Comparison of ENCODE assay signal across 12 mouse cellular contexts in the genomic region with DNA sequence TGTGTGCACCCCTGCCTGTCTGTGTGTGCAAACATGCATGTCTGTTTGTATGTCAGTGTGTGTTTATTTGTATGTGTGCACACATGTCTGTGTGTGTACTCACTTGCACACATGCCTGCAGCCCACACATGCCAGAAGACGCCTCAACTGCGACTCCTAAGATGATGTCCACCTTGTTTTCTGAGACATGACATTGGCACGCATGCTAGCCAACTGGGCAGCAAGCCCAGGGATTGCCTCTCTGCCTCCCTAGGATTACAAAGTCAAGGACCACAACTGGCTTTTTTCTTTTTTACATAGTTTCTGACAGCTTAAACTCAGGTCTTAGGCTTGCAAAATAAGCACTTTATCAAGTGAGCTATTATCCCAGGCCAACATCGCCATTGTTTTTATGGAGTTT. TPM values are rescaled to one million over a fixed set of nuclear protein-coding genes. Genes with fewer than 3 reads are reported as not detected.
A peak's percentile ranks its signal among the peaks of the same experiment; 100 is the strongest.
DNase-seq lines count a peak whose midpoint lies in the region; ATAC-seq lines count a peak whose summit lies in the region.
"Had no signal": no experiment of that assay in that cellular context is flagged by ENCODE, and none has a peak within 500 bp of the region (broad histone marks: within the 10 kb centered on the region; RNA-seq: fewer than 3 reads in every experiment).

No protein-coding gene starts in this region.

- no peak overlapping the region for H3K4me3 ChIP-seq in kidney, embryonic 16.5 days (ENCODE audit: low read length)

- peak; percentile 14 to 27 for DNase-seq in cerebellum, postnatal 25 days
- DNase-seq in cerebellum, adult 8-10 months, result no peak
- no peak for DNase-seq in kidney, adult 8-10 months
- peak; percentile 69 for DNase-seq in 3T3-L1 (ENCODE audit: low read depth, low spot score)
- peak; percentile 32 for DNase-seq in gastrocnemius, postnatal 25 days
- DNase-seq in embryo, embryonic 10 days (ENCODE audit: low spot score), result no peak
- no peak for DNase-seq in frontal cortex, postnatal 36 days (ENCODE audit: low spot score in 2 of 2)
- DNase-seq: forebrain, postnatal 0 days had no signal

- no peak overlapping the region for H3K27ac ChIP-seq in kidney, embryonic 16.5 days (ENCODE audit: low read length)
- H3K27ac ChIP-seq: macrophage had no signal

- H3K36me3 ChIP-seq in kidney, embryonic 16.5 days (ENCODE audit: insufficient read depth, low read length), result no peaks in the 10 kb centered on the region

- peaks cover 19% of the 10 kb centered on the region for H3K4me1 ChIP-seq in kidney, embryonic 16.5 days (ENCODE audit: insufficient read depth, low read length)

- 0 out of 2 replicates have a peak overlapping the region, but pooled peaks have one; percentile 56 for H3K4me2 ChIP-seq in kidney, embryonic 16.5 days (replicated peaks; ENCODE audit: low read depth, low read length)

- no peak overlapping the region for H3K9ac ChIP-seq in kidney, embryonic 16.5 days (replicated peaks; ENCODE audit: low read length)
- H3K9ac ChIP-seq: forebrain, postnatal 0 days had no signal

- WGBS in kidney, embryonic 16.5 days, result 78% methylated on average over 4 of the region's 4 CpGs

- no peaks in the 10 kb centered on the region for H3K27me3 ChIP-seq in kidney, embryonic 16.5 days (ENCODE audit: insufficient read depth, low read length)

- no peak for ATAC-seq in kidney, embryonic 16.5 days (ENCODE audit: low FRiP score, low TSS enrichment)
- ATAC-seq: forebrain, postnatal 0 days had no signal

- H3K9me3 ChIP-seq in kidney, embryonic 16.5 days (ENCODE audit: low read length), result peaks cover 3% of the 10 kb centered on the region; the same call in 1 of the 2 replicates

RNA-seq across cellular contexts. Expression of gene Lrrc17, which starts 2.4 kb away (rescaled TPM):
- polyA plus RNA-seq in kidney, embryonic 16.5 days (2015; fragmentation: Nextera tagmentation; extraction: Ambion mirVana), result 43.8 and 48.5 TPM in 2 replicates
- 1 to 10 TPM; 2.4 to 4.7 TPM for total RNA-seq in gastrocnemius, postnatal 25 days (2021)
- total RNA-seq: hematopoietic stem cell, adult 5-6 weeks; monocyte, adult 5-6 weeks had no signal
- polyA plus RNA-seq: macrophage had no signal

Comparison
In these comparisons a context has a peak if more than half of its experiments do, and no peak if none do; other contexts are left out.
1. DNase-seq: peak in cerebellum, postnatal 25 days (2 of 2), 3T3-L1 (single experiment) and gastrocnemius, postnatal 25 days (single experiment); none in cerebellum, adult 8-10 months (single experiment), kidney, adult 8-10 months (0 of 2), embryo, embryonic 10 days (single experiment) and frontal cortex, postnatal 36 days (0 of 2).